Mouse (Mus musculus) gastrocnemius, postnatal 4 days (tissue): ENCODE measurements around the gene Rars. TPM values are rescaled to one million over a fixed set of nuclear protein-coding genes. Genes with fewer than 3 reads are reported as not detected.

Experiments used
- DNase-seq, 2 experiments: peaks; one replicate each; pipeline ENCODE4 v3.0.0; 2021 to 2022; ENCODE audit warnings: low spot score in 2 of 2, mixed read lengths in 2 of 2
- microRNA-seq: library from miRNA; unstranded; fragments of <30 nt; microRNA quantifications from one replicate; pipeline ENCODE4 v1.2.0, GENCODE M21; 2021
- total RNA-seq, 2 experiments: library from RNA; stranded (reverse); gene quantifications; 2 replicates each; pipeline ENCODE4 v1.2.3; 2021

Gene Rars
- total RNA-seq, 2 experiments from 2014 or later, result 54.2 to 57.1 TPM

DNA sequence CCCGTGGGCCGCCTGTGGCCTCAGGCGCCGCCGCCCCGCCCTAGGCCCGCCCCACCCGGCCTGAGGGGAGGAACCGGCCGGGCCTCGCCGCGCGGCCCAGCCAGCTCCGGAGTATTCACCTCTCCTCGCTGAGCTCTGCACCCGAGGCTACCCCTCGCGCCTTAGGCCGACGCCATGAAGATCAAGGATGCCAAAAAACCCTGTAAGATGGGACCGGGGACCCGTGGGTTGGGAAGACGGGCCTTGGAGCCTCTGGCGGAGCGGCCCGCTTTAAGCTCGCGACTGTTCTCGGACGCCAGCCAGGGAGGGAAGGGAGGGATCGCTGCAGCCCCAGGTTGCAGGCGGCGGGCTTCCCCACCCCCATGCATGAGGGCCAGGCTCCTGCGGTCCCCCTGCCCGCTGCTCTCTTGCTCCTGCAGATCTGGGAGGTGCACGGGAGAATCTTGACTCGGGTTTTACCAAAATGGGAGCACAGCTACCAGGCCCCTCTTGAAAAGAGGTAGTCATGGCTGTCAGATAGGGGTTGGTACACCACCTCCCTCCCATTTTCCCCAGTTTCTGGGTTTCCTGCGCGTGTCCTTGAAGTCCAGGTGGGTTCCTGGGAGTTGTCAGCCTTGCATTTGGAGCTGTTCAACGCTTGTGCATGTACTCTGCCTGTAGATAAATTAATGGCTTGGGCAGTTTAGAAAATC lies 64.4 kb downstream of the Rars start:
- peak; percentile 56 to 81 for DNase-seq

- DNase-seq, result peak; percentile 88 to 95
These were observed 65.0 kb downstream of the Rars start, which contains the start of gene Pank3 for GRCm38 (mm10) chr11:35769188-35769745. Gene Pank3 (plus strand): TSS chr11:35769484.

- no peak for DNase-seq
These were observed 67.5 kb downstream of the Rars start for GRCm38 (mm10) chr11:35766845-35767244.

GRCm38 (mm10) chr11:35760627-35761003 lies 73.7 kb downstream of the Rars start:
- no peak for DNase-seq

DNA sequence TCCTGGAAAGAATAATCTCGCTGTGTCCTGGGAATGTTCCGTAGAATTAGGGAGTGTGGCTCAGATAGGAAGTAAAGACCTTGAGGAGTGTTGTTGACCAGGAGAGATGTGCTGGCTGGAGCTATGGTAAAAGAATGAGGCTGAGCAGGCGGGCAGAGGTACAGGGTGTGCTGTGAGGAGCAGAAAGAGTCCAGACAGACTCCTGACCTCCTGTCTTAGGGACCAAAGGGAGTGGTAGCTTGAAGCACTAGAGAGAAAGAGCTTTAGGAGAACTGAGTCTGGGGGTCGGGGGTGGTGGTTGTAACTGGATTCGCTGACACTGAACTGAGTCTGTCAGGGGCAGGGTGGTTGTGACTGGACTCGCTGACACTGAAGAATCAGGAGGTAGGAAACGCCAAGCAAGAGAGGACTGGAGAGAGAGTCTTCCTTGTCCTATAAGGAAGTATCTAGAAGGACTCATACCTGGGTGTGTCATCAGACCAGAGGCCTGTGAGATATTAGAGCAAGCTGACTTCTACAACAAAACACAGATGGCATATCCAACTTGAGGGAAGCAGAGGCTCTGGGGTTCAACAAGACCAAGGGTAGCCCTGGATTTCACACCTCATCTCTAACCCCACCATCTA lies 74.2 kb downstream of the Rars start:
- DNase-seq, result no peak

Small RNA genes lying within 50 kb of the gene (microRNA-seq; reads per million reads assigned to microRNA genes)
- 2.3 reads per million, percentile 4 among the genes with 10 or more reads in this experiment for gene Mir103-1

Other genes starting within 250 kb of the Rars start
- 10 to 100 TPM; 32.4 to 35.4 TPM for gene Pank3, start 65.0 kb downstream of the Rars start, total RNA-seq
- gene Fbll1, start 35.6 kb downstream of the Rars start, total RNA-seq, result not detected
- 1 to 10 TPM; 1.3 to 2.3 TPM for gene Wwc1, start 146.0 kb upstream of the Rars start, total RNA-seq